Mouse (Mus musculus) CD4-positive naive resting alpha-beta T cell, adult 76 days (primary cell): ENCODE measurements around the gene Olfr1382. TPM values are rescaled to one million over a fixed set of nuclear protein-coding genes. Genes with fewer than 3 reads are reported as not detected.

Experiments
- total RNA-seq: library from RNA; stranded (reverse); gene quantifications from one replicate; pipeline ENCODE4 v1.2.4, GENCODE M21; 2023

The Olfr1382 gene
- total RNA-seq = not detected

DNA sequence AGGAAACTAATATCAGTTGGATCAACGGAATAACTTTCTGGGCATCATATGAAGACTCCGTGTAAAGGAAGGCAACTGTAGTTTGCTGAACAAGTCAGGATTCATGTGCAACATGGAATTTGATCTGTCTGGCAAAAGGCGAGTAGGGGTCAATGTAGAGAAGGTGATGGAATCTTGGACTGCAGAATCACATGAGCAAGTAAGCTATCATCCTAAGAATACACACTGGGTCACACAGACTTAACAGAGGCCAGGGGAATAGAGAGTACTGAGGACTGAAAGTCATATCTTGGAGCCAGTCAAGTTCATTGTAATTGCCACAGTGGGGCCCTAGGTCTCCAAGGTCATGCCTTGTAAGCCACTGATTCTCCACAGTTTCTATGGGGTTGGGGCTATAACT is at the start of gene Olfr1382:
Gene Olfr1382, plus strand, starts transcription at position 301 of the 400 bp plus-strand sequence.

DNA sequence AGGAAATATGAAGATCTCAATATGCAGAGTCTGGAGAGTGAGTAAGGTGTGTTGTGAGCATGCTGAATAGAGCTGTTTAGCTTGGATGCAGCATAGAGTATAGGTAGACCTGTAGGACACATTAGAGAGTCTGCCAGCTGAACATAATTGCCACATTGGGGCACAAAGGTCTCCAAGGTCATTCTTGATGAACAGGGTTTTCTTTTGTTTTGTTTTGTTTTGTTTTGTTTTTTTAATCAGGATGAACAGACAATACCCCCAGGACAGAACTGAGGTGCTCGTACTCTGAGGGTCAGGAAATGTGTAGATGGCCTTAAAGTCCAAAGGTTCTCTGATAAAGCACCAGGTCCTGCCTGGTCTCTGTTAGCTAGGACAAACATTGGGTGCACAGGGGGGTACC is 39.3 kb upstream of the Olfr1382 start, which contains the start of gene Olfr1385:
Gene Olfr1385, plus strand, starts transcription at position 301 of the 400 bp plus-strand sequence.

GRCm38 (mm10) chr11:49519348-49519747 is 8.7 kb upstream of the Olfr1382 start, which contains the start of gene Olfr1383:
TSS of gene Olfr1383 (plus strand) at chr11:49519648.

DNA sequence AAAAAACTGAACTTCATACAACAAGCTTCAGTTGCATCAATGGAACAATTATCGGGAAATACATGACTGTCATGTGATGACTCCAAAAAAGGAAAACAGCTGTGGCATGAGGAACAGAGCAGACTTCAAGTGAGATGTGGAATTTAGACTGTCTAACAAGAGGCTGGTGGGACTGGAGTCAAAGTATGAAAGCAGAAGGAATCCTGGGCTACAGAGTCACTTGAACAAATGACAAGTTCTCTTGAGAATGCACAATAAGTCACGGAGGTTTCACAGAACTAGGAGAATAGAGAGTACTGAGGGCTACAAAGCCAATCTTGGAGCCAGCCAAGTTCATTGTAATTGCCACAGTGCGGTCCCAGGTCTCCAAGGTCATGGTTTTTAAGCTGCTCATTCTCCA is 15.1 kb downstream of the Olfr1382 start, which contains the start of gene Olfr1381:
Gene Olfr1381, plus strand, starts transcription at position 301 of the 400 bp plus-strand sequence.

GRCm38 (mm10) chr11:49556578-49556977 is 28.5 kb downstream of the Olfr1382 start, which contains the start of gene Olfr1380:
TSS of gene Olfr1380 (plus strand) at chr11:49556878.

Other genes starting within 250 kb of the Olfr1382 start
- gene Olfr1393, start 249.9 kb upstream of the Olfr1382 start, total RNA-seq = 0.44 TPM
- not detected for gene Olfr1392, start 243.0 kb upstream of the Olfr1382 start, total RNA-seq
- gene Olfr10, start 223.5 kb upstream of the Olfr1382 start, total RNA-seq = not detected
- gene Olfr1391, start 205.5 kb upstream of the Olfr1382 start, total RNA-seq = not detected
- not detected for gene Olfr1390, start 193.1 kb upstream of the Olfr1382 start, total RNA-seq
- not detected for gene Olfr1389, start 105.2 kb upstream of the Olfr1382 start, total RNA-seq
- gene Olfr1388, start 91.6 kb upstream of the Olfr1382 start, total RNA-seq = not detected
- not detected for gene Olfr1387, start 72.9 kb upstream of the Olfr1382 start, total RNA-seq
- gene Olfr1386, start 63.2 kb upstream of the Olfr1382 start, total RNA-seq = not detected
- not detected for gene Olfr1385, start 39.2 kb upstream of the Olfr1382 start, total RNA-seq
- not detected for gene Olfr1384, start 21.5 kb upstream of the Olfr1382 start, total RNA-seq
- gene Olfr1383, start 8.6 kb upstream of the Olfr1382 start, total RNA-seq = not detected
- gene Olfr1381, start 15.2 kb downstream of the Olfr1382 start, total RNA-seq = not detected
- gene Olfr1380, start 28.6 kb downstream of the Olfr1382 start, total RNA-seq = not detected
- gene Flt4, start 81.0 kb downstream of the Olfr1382 start, total RNA-seq = 0.12 TPM
- not detected for gene Scgb3a1, start 135.4 kb downstream of the Olfr1382 start, total RNA-seq
- gene Cnot6, start 184.5 kb downstream of the Olfr1382 start, total RNA-seq = 91.5 TPM